Mouse (Mus musculus) leukemia stem cell, adult 10-12 weeks (primary cell): ENCODE measurements around the gene Dtx3. TPM values are rescaled to one million over a fixed set of nuclear protein-coding genes. Genes with fewer than 3 reads are reported as not detected.

ENCODE experiments used
- polyA plus RNA-seq: library from polyadenylated mRNA; stranded (reverse); fragments of >175 nt; gene quantifications from 2 replicates; pipeline ENCODE4 v1.2.3, GENCODE M21; 2012; ENCODE audit warnings: low replicate concordance

The Dtx3 gene
- polyA plus RNA-seq = 180 and 400 TPM in 2 replicates

DNA sequence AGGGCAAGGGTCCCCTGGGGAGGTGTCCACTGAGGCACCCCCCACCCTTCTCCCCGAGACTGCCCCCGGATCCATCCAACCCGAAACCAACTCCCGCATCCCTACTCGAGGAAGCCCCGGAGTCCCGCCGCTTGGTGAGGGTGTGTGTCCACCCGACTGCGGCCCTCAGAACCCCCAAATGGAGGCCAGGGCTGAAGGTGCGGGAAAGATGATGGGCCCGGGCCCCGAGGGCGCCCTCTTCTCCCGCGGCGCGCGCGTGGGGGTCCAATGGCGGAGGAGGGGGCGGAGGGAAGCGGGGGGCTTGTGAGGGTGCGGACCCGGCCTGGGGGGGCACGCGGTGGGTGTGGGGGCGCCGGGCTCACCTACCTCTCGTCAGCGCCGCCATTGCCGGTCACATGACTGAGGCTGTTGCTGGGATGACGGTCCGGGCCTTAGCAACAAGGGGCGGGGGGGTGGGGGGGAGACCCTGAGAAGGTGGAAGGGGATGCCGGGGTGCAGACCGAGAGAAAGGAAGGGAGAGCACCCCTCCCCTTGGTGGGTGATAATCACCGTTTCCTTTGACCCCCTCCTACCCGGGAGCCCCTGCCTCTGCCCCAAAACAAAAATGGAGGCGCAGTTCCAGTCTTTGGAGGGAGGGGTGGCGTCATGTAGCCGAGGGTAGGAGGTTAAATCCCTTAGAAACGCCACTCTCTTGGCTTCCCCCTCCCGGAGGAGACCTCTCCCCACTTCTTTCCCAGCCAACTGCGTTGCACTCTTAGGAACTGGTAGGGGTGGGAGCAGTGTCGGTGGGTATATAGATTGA, at the start of gene Dtx3:
Gene Dtx3 (minus strand): TSS at position 401 of the 802 bp plus-strand sequence.

DNA sequence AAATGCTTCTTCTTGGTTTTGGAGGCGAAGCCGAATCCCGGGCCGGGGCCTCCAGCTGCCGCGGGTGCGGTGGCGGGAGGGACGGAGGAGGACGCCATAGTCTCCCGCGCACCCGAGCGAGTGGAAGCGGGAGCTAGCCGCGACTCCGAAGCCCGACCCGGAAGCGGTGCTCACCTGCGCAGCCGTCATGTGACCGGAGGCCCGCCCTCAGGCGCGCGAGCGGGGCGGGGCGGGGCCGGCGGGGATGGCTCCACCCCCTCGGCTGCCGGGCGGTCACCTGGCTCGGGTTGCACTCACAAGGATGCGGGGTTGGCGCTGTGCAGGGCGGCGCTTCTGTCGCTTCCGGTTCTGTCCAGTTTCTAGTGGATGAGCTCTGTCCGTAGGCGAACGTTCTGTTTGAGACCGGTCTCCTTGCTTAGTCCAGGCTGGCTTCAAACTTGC, 15.9 kb upstream of the Dtx3 start, which contains the start of gene Pip4k2c:
Gene Pip4k2c (minus strand): TSS at position 172 of the 441 bp plus-strand sequence.

DNA sequence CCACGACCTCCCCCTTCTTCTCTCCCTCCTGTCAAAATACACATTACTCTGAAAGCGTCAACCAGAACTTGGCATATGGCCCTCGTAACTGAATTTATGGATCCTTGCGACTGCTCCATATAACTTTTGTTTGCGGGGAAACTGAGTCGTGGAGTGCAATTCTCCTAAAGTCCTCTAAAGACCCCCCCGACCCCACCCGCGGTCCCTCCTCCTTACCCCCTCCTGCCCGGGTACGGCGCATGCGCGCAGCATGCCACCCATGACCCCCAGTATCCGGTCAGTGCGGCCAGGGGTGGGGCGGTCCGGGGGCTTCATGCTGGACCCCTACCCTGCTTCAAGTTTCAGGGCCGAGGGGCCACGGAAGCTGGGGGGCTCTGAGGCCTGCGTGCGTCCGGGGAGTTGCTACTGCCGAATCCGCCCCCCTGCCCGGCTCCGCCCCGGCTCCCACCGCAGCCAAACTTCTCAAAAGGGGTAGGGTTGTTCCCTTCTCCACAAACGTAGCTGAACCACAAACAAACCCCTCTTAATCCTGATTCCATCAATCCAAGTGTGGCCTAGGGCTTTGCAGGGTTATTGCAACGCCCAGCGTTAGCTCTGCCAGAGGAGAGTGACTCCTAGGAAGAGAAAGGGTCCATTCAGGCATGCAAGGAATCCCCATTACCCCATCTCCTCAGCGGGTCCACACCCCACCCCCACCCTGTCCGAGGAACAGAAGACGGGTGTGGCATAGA, 5.7 kb downstream of the Dtx3 start, which contains the start of gene Arhgef25:
Gene Arhgef25 (minus strand): TSS at position 433 of the 731 bp plus-strand sequence.

DNA sequence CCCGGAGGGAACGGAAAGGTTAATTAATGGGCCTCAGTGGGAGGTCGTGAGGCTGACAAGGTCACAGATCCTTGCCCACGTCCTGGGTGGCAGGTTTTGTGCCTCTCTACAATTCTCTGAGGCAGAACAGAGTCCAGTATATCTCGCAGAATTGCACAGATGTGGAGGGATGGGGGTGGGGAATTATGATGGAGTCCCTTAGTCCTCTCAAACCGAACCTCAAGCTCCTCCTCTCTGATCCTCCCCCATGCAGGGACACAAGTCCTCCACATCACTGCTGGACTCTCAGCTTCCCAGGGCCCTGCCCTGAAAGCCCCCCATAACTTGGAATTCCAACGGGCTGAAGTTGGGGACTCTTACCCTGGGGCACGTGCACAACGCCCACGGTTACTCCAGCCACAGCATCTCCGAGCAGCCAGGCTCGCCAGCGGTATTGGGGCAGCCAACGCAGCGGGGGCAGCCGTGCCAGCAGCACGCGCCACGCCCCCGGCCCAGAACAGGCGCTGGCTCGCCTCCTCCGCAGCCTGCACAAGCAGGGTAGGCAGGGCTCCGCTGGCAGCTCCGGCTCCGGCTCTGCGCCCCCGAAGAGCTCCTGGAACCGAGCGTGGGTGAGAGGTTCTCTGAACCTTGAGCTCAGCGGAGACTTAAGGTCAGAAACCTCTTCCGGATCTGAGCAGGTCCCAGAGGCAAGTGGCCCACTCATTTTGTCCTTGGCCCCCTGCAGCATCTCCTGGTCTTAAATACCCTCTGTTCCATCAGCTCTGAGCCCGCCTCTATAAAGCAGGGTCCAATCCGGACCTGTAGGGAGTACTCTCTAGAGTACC, 15.4 kb downstream of the Dtx3 start, which contains the start of gene Slc26a10:
Gene Slc26a10 (minus strand): TSS at position 775 of the 824 bp plus-strand sequence.

DNA sequence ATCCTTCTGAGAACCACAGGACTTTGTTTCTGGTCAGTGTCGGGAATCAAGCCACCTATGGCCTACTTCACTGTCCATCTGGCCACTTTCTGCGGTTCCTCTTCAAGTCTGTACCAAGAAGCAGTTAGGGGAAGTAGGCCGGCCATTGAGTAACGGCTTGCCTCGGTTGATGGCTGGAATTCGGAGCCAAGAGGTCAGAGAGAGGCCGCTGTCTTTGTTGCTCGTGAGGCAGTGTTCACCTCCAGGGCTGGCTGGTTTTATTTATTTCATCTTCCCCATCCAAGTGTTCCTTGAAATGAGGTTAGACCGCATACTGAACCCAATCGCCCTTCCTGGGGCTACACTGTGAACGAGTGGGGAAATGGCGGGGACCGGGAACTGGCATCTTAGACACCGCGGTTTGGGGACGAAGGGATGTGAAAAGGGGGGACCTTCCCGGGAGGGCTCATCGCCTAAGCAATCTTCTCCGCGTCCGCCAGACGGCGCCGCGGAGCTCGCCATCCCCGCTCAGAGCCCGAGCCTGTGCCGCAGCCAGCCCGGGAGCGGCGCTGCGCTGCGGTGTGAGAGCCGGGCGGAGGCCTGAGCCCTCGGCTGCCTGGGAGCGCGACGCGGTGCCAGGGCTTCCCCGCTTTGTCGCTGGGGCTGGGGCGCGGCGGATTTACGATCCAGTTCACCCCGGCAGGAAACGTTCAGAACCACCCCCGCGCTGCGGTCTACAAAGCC, 30.7 kb downstream of the Dtx3 start, which contains the start of gene B4galnt1:
Gene B4galnt1 (plus strand): TSS at position 595 of the 723 bp plus-strand sequence.

Other genes with a start within 250 kb of the Dtx3 start
- 54.0 and 101 TPM in 2 replicates for gene Ctdsp2, start 217.0 kb downstream of the Dtx3 start, polyA plus RNA-seq
- gene Avil, start 195.0 kb downstream of the Dtx3 start, polyA plus RNA-seq = 0.24 and 0.36 TPM in 2 replicates
- 75.8 and 81.5 TPM in 2 replicates for gene Tsfm, start 164.9 kb downstream of the Dtx3 start, polyA plus RNA-seq
- gene Mettl1, start 154.3 kb downstream of the Dtx3 start, polyA plus RNA-seq = 10.1 and 35.2 TPM in 2 replicates
- gene Eef1akmt3, start 154.2 kb downstream of the Dtx3 start, polyA plus RNA-seq = 0.23 and 0.30 TPM in 2 replicates
- gene Cyp27b1, start 147.5 kb downstream of the Dtx3 start, polyA plus RNA-seq = not detected in 2 replicates
- gene March9, start 135.5 kb downstream of the Dtx3 start, polyA plus RNA-seq = 1.2 and 3.2 TPM in 2 replicates
- 1,058 and 1,859 TPM in 2 replicates for gene Cdk4, start 132.2 kb downstream of the Dtx3 start, polyA plus RNA-seq
- gene Tspan31, start 125.5 kb downstream of the Dtx3 start, polyA plus RNA-seq = 19.4 and 24.4 TPM in 2 replicates
- 26.3 and 51.9 TPM in 2 replicates for gene Agap2, start 120.4 kb downstream of the Dtx3 start, polyA plus RNA-seq
- gene Os9, start 74.6 kb downstream of the Dtx3 start, polyA plus RNA-seq = 127 and 168 TPM in 2 replicates
- gene B4galnt1, start 30.5 kb downstream of the Dtx3 start, polyA plus RNA-seq = 119 and 242 TPM in 2 replicates
- gene Slc26a10, start 15.1 kb downstream of the Dtx3 start, polyA plus RNA-seq = 0.11 and 0.35 TPM in 2 replicates
- 26.0 and 48.2 TPM in 2 replicates for gene Arhgef25, start 5.6 kb downstream of the Dtx3 start, polyA plus RNA-seq
- 42.0 and 97.1 TPM in 2 replicates for gene Pip4k2c, start 15.9 kb upstream of the Dtx3 start, polyA plus RNA-seq
- gene Kif5a, start 67.6 kb upstream of the Dtx3 start, polyA plus RNA-seq = 0.28 and 0.67 TPM in 2 replicates
- 141 and 189 TPM in 2 replicates for gene Dctn2, start 70.6 kb upstream of the Dtx3 start, polyA plus RNA-seq
- gene Mbd6, start 93.3 kb upstream of the Dtx3 start, polyA plus RNA-seq = 482 and 702 TPM in 2 replicates
- 21.6 and 105 TPM in 2 replicates for gene Mars, start 116.1 kb upstream of the Dtx3 start, polyA plus RNA-seq
- gene Arhgap9, start 126.2 kb upstream of the Dtx3 start, polyA plus RNA-seq = 11.2 and 19.8 TPM in 2 replicates
- gene Gli1, start 146.2 kb upstream of the Dtx3 start, polyA plus RNA-seq = not detected in 2 replicates
- not detected in 2 replicates for gene Inhbe, start 158.7 kb upstream of the Dtx3 start, polyA plus RNA-seq
- gene Inhbc, start 174.7 kb upstream of the Dtx3 start, polyA plus RNA-seq = not detected in 2 replicates
- 89.6 and 133 TPM in 2 replicates for gene R3hdm2, start 184.6 kb upstream of the Dtx3 start, polyA plus RNA-seq